Mouse (Mus musculus): Measurements from ENCODE around the gene 2810408A11Rik.

- TF ChIP-seq POLR2A (IDR thresholded peaks at IDR 0.05; ENCODE audit: borderline replicate concordance, extremely low read depth, insufficient read depth, insufficient read length, poor library complexity, severe bottlenecking) (no peak), CTCF (IDR thresholded peaks at IDR 0.05; ENCODE audit: borderline replicate concordance, extremely low read depth, insufficient read depth, insufficient read length) (no peak)
Observed at GRCm38 (mm10) chr11:69899870-69900269, 917 bp downstream of the 2810408A11Rik start.
